Mouse (Mus musculus) bone marrow macrophage, adult 2 months (primary cell): ENCODE measurements at regions not wholly inside any gene's neighbourhood (a gene's known extent, or its start where the extent isn't known, plus 50 kb on each side); places are given as distances from the start of the nearest gene placed in this dataset.

Source experiments
- H3K27ac ChIP-seq: 2 replicates; pipeline ENCODE4 v1.5.1; 2012; ENCODE audit warnings: low read depth, low read length; ENCODE audit not compliant: insufficient read depth
- H3K4me1 ChIP-seq: 2 replicates; pipeline ENCODE4 v1.6.1; 2012; ENCODE audit warnings: low read length; ENCODE audit not compliant: control insufficient read depth, insufficient read depth
- H3K4me3 ChIP-seq: 2 replicates; pipeline ENCODE4 v1.5.1; 2012; ENCODE audit warnings: mild to moderate bottlenecking, low read length, moderate library complexity; ENCODE audit not compliant: insufficient read depth
- CTCF ChIP-seq: IDR thresholded peaks from 2 replicates; pipeline ENCODE4 v1.5.1; 2012; ENCODE audit warnings: low read depth, mild to moderate bottlenecking, low read length, moderate library complexity
- POLR2A ChIP-seq: IDR thresholded peaks from 2 replicates; pipeline ENCODE4 v1.6.1; 2012; ENCODE audit warnings: mild to moderate bottlenecking, low read depth, low read length, borderline replicate concordance

GRCm38 (mm10) chr6:84425823-84426222 lies 167.9 kb downstream of the Cyp26b1 start:
- H3K27ac ChIP-seq: no peak overlapping the region
- H3K4me1 ChIP-seq: peaks cover 4% of the 10 kb centered on the region; the same call in 1 of the 2 replicates
- no peak overlapping the region for H3K4me3 ChIP-seq
- no peak for TF ChIP-seq POLR2A
- no peak for TF ChIP-seq CTCF

GRCm38 (mm10) chr6:84422946-84423345 lies 170.8 kb downstream of the Cyp26b1 start:
- Histone ChIP-seq H3K27ac (no peak overlapping the region), H3K4me1 (no peaks in the 10 kb centered on the region), H3K4me3 (no peak overlapping the region)
- TF ChIP-seq CTCF (no peak), POLR2A (no peak)

GRCm38 (mm10) chr6:84419691-84420090 lies 174.0 kb downstream of the Cyp26b1 start:
- Histone ChIP-seq H3K4me1 (no peaks in the 10 kb centered on the region), H3K4me3 (no peak overlapping the region), H3K27ac (no peak overlapping the region)
- TF ChIP-seq CTCF (no peak), POLR2A (no peak)

- TF ChIP-seq CTCF: no peak
- no peak for TF ChIP-seq POLR2A
- H3K4me1 ChIP-seq: no peaks in the 10 kb centered on the region
- H3K4me3 ChIP-seq: no peak overlapping the region
- H3K27ac ChIP-seq: no peak overlapping the region
Observed at GRCm38 (mm10) chr6:84419281-84419680, 174.4 kb downstream of the Cyp26b1 start.

- no peak overlapping the region for H3K4me3 ChIP-seq
- H3K4me1 ChIP-seq: no peaks in the 10 kb centered on the region
- no peak overlapping the region for H3K27ac ChIP-seq
- no peak for TF ChIP-seq POLR2A
- no peak for TF ChIP-seq CTCF
Observed at GRCm38 (mm10) chr6:84416992-84417636, 176.6 kb downstream of the Cyp26b1 start.

- Histone ChIP-seq H3K4me1 (no peaks in the 10 kb centered on the region), H3K27ac (no peak overlapping the region), H3K4me3 (no peak overlapping the region)
- no peak for TF ChIP-seq CTCF
- TF ChIP-seq POLR2A: no peak
Observed at GRCm38 (mm10) chr6:84414400-84414799, 179.3 kb downstream of the Cyp26b1 start.

- H3K4me1 ChIP-seq: no peaks in the 10 kb centered on the region
- H3K4me3 ChIP-seq: no peak overlapping the region
- no peak overlapping the region for H3K27ac ChIP-seq
- TF ChIP-seq CTCF (no peak), POLR2A (no peak)
Observed at GRCm38 (mm10) chr6:84409863-84410513, 183.7 kb downstream of the Cyp26b1 start.

- Histone ChIP-seq H3K27ac (no peak overlapping the region), H3K4me3 (no peak overlapping the region), H3K4me1 (no peaks in the 10 kb centered on the region)
- TF ChIP-seq CTCF (no peak), POLR2A (no peak)
Observed at GRCm38 (mm10) chr6:84408513-84408912, 185.2 kb downstream of the Cyp26b1 start.

- no peak for TF ChIP-seq POLR2A
- TF ChIP-seq CTCF: peak; percentile 44
- Histone ChIP-seq H3K4me1 (no peaks in the 10 kb centered on the region), H3K4me3 (no peak overlapping the region), H3K27ac (no peak overlapping the region)
Observed at GRCm38 (mm10) chr6:84407773-84408172, 185.9 kb downstream of the Cyp26b1 start.

GRCm38 (mm10) chr6:84404695-84405094 lies 189.0 kb downstream of the Cyp26b1 start:
- no peak overlapping the region for H3K4me3 ChIP-seq
- TF ChIP-seq CTCF (no peak), POLR2A (no peak)
- H3K27ac ChIP-seq: no peak overlapping the region
- H3K4me1 ChIP-seq: no peaks in the 10 kb centered on the region
